8 mouse cellular contexts compared by ENCODE assay signal in the genomic region with DNA sequence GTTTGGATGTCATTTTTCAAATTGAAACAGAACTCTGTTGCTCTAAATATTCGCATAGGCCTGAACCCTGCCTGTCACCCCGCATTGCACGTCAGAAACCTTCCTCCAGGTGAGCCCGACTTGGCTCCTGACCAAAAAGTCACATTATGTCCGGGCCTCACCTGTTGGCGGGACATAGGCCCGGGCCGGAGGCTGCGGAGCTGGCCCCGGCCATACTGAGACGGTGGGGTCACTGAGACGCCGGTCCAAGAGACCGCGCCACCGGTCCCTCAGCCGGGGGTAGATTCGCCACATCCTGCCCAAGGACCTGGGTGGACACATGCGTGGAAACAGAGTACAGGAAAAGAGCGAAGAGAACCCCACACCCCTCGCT. TPM values are rescaled to one million over a fixed set of nuclear protein-coding genes. Genes with fewer than 3 reads are reported as not detected.
DNase-seq lines count a peak whose midpoint lies in the region; ATAC-seq and TF ChIP-seq lines count a peak whose summit lies in the region.

No protein-coding gene starts in this region.

- peak overlapping the region; percentile 82 for H3K4me2 ChIP-seq in lung, embryonic 16.5 days (ENCODE audit: low read depth, low read length)
- peak overlapping the region; percentile 79 for H3K4me2 ChIP-seq in limb, embryonic 14.5 days (replicated peaks; ENCODE audit: low read depth, low read length, severe bottlenecking)
- peak overlapping the region; percentile 60 for H3K4me2 ChIP-seq in stomach, embryonic 15.5 days

- peak overlapping the region; percentile 73 for H3K9ac ChIP-seq in lung, embryonic 16.5 days (ENCODE audit: low read length)
- peak overlapping the region; percentile 94 for H3K9ac ChIP-seq in limb, embryonic 14.5 days (ENCODE audit: low read depth, low read length, severe bottlenecking)
- H3K9ac ChIP-seq in stomach, embryonic 15.5 days: peak overlapping the region; percentile 70

- H3K9me3 ChIP-seq in lung, embryonic 16.5 days (ENCODE audit: control insufficient read depth, low read length): no peaks in the 10 kb centered on the region
- no peaks in the 10 kb centered on the region for H3K9me3 ChIP-seq in limb, embryonic 14.5 days (ENCODE audit: control insufficient read depth, low read length)
- H3K9me3 ChIP-seq in stomach, embryonic 15.5 days: no peaks in the 10 kb centered on the region

- peak overlapping the region; percentile 64 for H3K4me3 ChIP-seq in lung, embryonic 16.5 days (ENCODE audit: low read length)
- H3K4me3 ChIP-seq in limb, embryonic 14.5 days (replicated peaks; ENCODE audit: low read length): peak overlapping the region; percentile 98
- peak overlapping the region; percentile 95 for H3K4me3 ChIP-seq in stomach, embryonic 15.5 days (replicated peaks)

- peaks cover 18% of the 10 kb centered on the region for H3K4me1 ChIP-seq in lung, embryonic 16.5 days (replicated peaks; ENCODE audit: control insufficient read depth, insufficient read depth, low read length)
- peaks cover 15% of the 10 kb centered on the region for H3K4me1 ChIP-seq in limb, embryonic 14.5 days (ENCODE audit: control insufficient read depth, insufficient read depth, low read length)
- H3K4me1 ChIP-seq in stomach, embryonic 15.5 days: peaks cover 7% of the 10 kb centered on the region; the same call in 1 of the 2 replicates

- H3K27ac ChIP-seq in lung, embryonic 16.5 days (ENCODE audit: low read length): peak overlapping the region; percentile 51; the same call in 1 of the 2 replicates
- H3K27ac ChIP-seq in limb, embryonic 14.5 days (replicated peaks; ENCODE audit: low read depth, low read length): peak overlapping the region; percentile 48; the same call in 1 of the 2 replicates
- peak overlapping the region; percentile 76; the same call in 1 of the 2 replicates for H3K27ac ChIP-seq in stomach, embryonic 15.5 days

- no peak for TF ChIP-seq POLR2A in limb, embryonic 14.5 days (IDR thresholded peaks at IDR 0.05; ENCODE audit: borderline replicate concordance, extremely low read depth, insufficient read depth, insufficient read length)

- peak; percentile 40 for ATAC-seq in lung, embryonic 16.5 days (ENCODE audit: low read depth)
- ATAC-seq in erythroblast, adult 5-6 weeks (replicated peaks; ENCODE audit: low FRiP score, poor library complexity, severe bottlenecking): peak; percentile 44
- ATAC-seq in limb, embryonic 14.5 days (ENCODE audit: low FRiP score, low read depth): peak; percentile 27
- peak; percentile 38 for ATAC-seq in stomach, embryonic 15.5 days (ENCODE audit: insufficient read depth, low FRiP score, low read depth)

- no peaks in the 10 kb centered on the region for H3K27me3 ChIP-seq in lung, embryonic 16.5 days (ENCODE audit: control insufficient read depth, insufficient read depth, low read depth, low read length)
- no peaks in the 10 kb centered on the region for H3K27me3 ChIP-seq in limb, embryonic 14.5 days (ENCODE audit: control insufficient read depth, insufficient read depth, low read length)
- no peaks in the 10 kb centered on the region for H3K27me3 ChIP-seq in stomach, embryonic 15.5 days (replicated peaks)

- no peaks in the 10 kb centered on the region for H3K36me3 ChIP-seq in lung, embryonic 16.5 days (ENCODE audit: control insufficient read depth, insufficient read depth, low read length)
- H3K36me3 ChIP-seq in limb, embryonic 14.5 days (ENCODE audit: control insufficient read depth, insufficient read depth, low read length): no peaks in the 10 kb centered on the region
- no peaks in the 10 kb centered on the region for H3K36me3 ChIP-seq in stomach, embryonic 15.5 days

- under 1% methylated on average over 21 of the region's 21 CpGs for WGBS in lung, embryonic 16.5 days
- WGBS in limb, embryonic 14.5 days: 2% methylated on average over 21 of the region's 21 CpGs
- under 1% methylated on average over 21 of the region's 21 CpGs for WGBS in stomach, embryonic 15.5 days

- no peak for DNase-seq in lung, adult 18-20 months
- DNase-seq in limb, embryonic 14.5 days (ENCODE audit: low spot score): no peak
- no peak for DNase-seq in cerebellum, postnatal 10 days
- no peak for DNase-seq in thymus, postnatal 0 days (ENCODE audit: low spot score)
- no peak for DNase-seq in thymus, adult 18-20 months

RNA-seq across cellular contexts. Expression of a gene that starts 0.4 kb away (rescaled TPM):
- polyA plus RNA-seq in lung, embryonic 16.5 days (2015; fragmentation: Nextera tagmentation; extraction: Ambion mirVana): 21.0 and 22.3 TPM in 2 replicates
- total RNA-seq in erythroblast, adult 5-6 weeks (2015; ENCODE audit: low replicate concordance): 3.7 and 7.7 TPM in 2 replicates
- 6.7 and 7.3 TPM in 2 replicates for total RNA-seq in erythroblast, adult 5-6 weeks (2017; ENCODE audit: low replicate concordance)
- polyA plus RNA-seq in limb, embryonic 14.5 days (2012; rRNA removed): 20.5 and 22.4 TPM in 2 replicates
- polyA plus RNA-seq in limb, embryonic 14.5 days (2014; fragmentation: Nextera tagmentation; extraction: Ambion mirVana): 28.5 and 30.2 TPM in 2 replicates
- 22.5 and 24.0 TPM in 2 replicates for polyA plus RNA-seq in stomach, embryonic 15.5 days (2015; fragmentation: Nextera tagmentation; extraction: Ambion mirVana)
- polyA plus RNA-seq in thymus, postnatal 0 days (2015; fragmentation: Nextera tagmentation; extraction: Ambion mirVana): 15.0 and 16.3 TPM in 2 replicates

RNA-seq across cellular contexts. Expression of a gene that starts 1.7 kb away (rescaled TPM):
- polyA plus RNA-seq in lung, embryonic 16.5 days (2015; fragmentation: Nextera tagmentation; extraction: Ambion mirVana): 45.6 and 45.9 TPM in 2 replicates
- total RNA-seq in erythroblast, adult 5-6 weeks (2015; ENCODE audit: low replicate concordance): 6.1 and 6.5 TPM in 2 replicates
- 11.4 and 15.8 TPM in 2 replicates for total RNA-seq in erythroblast, adult 5-6 weeks (2017; ENCODE audit: low replicate concordance)
- polyA plus RNA-seq in limb, embryonic 14.5 days (2012; rRNA removed): 38.0 and 46.2 TPM in 2 replicates
- polyA plus RNA-seq in limb, embryonic 14.5 days (2014; fragmentation: Nextera tagmentation; extraction: Ambion mirVana): 47.0 and 50.1 TPM in 2 replicates
- polyA plus RNA-seq in stomach, embryonic 15.5 days (2015; fragmentation: Nextera tagmentation; extraction: Ambion mirVana): 48.3 and 53.5 TPM in 2 replicates
- polyA plus RNA-seq in thymus, postnatal 0 days (2015; fragmentation: Nextera tagmentation; extraction: Ambion mirVana): 50.6 and 53.5 TPM in 2 replicates

RNA-seq across cellular contexts. Expression of a gene that starts 37.8 kb away (rescaled TPM):
- polyA plus RNA-seq in lung, embryonic 16.5 days (2015; fragmentation: Nextera tagmentation; extraction: Ambion mirVana): 93.5 and 98.1 TPM in 2 replicates
- total RNA-seq in erythroblast, adult 5-6 weeks (2015; ENCODE audit: low replicate concordance): 3.7 and 9.4 TPM in 2 replicates
- total RNA-seq in erythroblast, adult 5-6 weeks (2017; ENCODE audit: low replicate concordance): 12.4 and 15.7 TPM in 2 replicates
- 86.1 and 92.6 TPM in 2 replicates for polyA plus RNA-seq in limb, embryonic 14.5 days (2012; rRNA removed)
- 107 and 111 TPM in 2 replicates for polyA plus RNA-seq in limb, embryonic 14.5 days (2014; fragmentation: Nextera tagmentation; extraction: Ambion mirVana)
- 93.5 and 95.1 TPM in 2 replicates for polyA plus RNA-seq in stomach, embryonic 15.5 days (2015; fragmentation: Nextera tagmentation; extraction: Ambion mirVana)
- polyA plus RNA-seq in thymus, postnatal 0 days (2015; fragmentation: Nextera tagmentation; extraction: Ambion mirVana): 71.2 and 74.1 TPM in 2 replicates

RNA-seq across cellular contexts. Expression of a gene that starts 52.6 kb away (rescaled TPM):
- polyA plus RNA-seq in lung, embryonic 16.5 days (2015; fragmentation: Nextera tagmentation; extraction: Ambion mirVana): 0.05 and 0.08 TPM in 2 replicates
- total RNA-seq in erythroblast, adult 5-6 weeks (2015; ENCODE audit: low replicate concordance): 0.96 and 1.5 TPM in 2 replicates
- total RNA-seq in erythroblast, adult 5-6 weeks (2017; ENCODE audit: low replicate concordance): 0.68 and 2.6 TPM in 2 replicates
- polyA plus RNA-seq in limb, embryonic 14.5 days (2012; rRNA removed): 1.2 and 1.4 TPM in 2 replicates
- polyA plus RNA-seq in limb, embryonic 14.5 days (2014; fragmentation: Nextera tagmentation; extraction: Ambion mirVana): 0.51 and 0.54 TPM in 2 replicates
- 0.08 and 0.12 TPM in 2 replicates for polyA plus RNA-seq in stomach, embryonic 15.5 days (2015; fragmentation: Nextera tagmentation; extraction: Ambion mirVana)
- polyA plus RNA-seq in thymus, postnatal 0 days (2015; fragmentation: Nextera tagmentation; extraction: Ambion mirVana): 0.13 and 0.14 TPM in 2 replicates
